Mouse (Mus musculus) CD4-positive, CD25-positive, alpha-beta regulatory T cell, adult 4 months (primary cell): ENCODE measurements around the gene 9130213A22Rik. TPM values are rescaled to one million over a fixed set of nuclear protein-coding genes. Genes with fewer than 3 reads are reported as not detected.

Source experiments
- ATAC-seq: one replicate; pipeline ENCODE4 v1.8.0; 2017
- polyA plus RNA-seq, 2 experiments: library from polyadenylated mRNA; unstranded; fragments of 100-300 nt; shearing (Covaris generic); gene quantifications; one replicate each; pipeline ENCODE4 v1.2.1; 2017

9130213A22Rik gene
- polyA plus RNA-seq, 2 experiments from 2014 or later: not detected

DNA sequence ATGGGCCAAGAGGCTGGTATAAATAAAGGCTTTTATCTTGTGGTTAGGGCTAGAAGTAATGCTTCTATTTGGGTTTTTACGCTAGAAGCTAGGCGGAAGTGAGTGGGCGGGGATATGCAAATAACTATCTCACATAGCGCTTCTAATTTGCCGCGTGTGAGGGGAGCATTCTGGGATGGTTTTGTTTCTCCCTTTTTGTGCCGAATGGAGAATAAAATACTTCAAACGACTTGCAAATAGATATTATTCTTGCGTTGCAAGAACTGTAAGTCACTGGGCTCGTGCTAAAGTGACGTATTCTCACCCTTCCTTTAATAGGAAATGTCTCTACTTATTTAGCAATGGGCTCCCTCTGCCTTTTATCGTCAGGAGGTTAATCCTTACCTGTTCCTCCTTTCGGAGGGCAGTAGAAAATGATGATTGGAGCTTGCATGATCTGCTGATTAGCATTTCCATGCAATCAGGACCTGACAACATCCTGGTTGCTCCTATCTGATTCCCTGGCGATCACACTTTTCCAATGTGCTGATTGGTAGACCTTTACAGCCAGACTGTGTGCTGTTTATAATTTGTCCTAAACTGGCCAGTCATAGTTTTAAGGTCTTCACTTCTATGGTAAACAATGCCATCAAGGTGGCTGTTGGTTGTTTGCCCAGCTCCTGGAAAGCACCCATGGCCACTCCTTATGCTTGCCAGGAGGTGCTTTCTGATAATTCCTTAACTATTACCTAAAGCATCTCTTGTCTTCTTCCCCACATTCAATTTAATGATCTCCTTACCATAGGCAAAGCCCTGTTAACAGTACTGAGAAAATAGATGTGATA, 49.1 kb downstream of the 9130213A22Rik start:
- ATAC-seq: peak; percentile 75

DNA sequence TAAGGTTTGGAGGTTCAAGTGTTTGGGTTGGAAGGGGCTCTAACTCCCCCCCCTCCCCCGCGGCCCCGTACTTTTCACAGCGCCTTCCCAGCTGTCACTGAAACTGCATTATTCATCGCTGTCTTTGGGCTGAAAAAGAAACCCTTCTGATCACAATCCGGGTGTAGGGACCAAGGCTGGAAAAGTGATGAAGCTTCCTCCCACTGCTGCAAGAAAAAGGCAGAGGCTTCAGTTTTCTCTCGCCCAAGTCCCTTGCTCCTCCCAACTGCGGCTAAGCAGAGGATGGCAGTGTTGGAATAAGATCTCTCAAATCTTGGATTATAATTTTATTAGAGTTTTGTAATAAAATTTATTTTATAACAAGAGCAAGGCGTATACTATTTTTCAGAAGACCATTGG, 49.7 kb downstream of the 9130213A22Rik start:
- no peak for ATAC-seq

DNA sequence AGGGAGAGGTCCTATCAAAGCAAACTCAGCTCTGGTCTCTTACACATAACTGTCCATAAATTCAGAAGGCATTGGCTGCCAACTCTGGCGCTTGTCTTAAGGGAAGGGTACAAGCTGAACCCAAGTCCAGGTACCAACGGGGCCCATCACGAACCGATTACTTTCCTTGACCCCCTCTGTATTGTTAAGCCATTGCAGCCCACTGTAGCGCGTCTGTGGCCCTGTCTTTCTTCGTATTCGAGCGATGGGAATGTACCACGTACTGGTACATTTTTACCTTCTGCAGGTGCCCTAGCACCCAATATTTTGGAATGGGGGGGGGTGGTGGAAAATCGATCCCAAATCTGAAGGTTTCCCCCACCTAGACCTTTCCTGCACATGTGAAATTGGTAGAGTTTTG, 50.2 kb downstream of the 9130213A22Rik start:
- no peak for ATAC-seq

DNA sequence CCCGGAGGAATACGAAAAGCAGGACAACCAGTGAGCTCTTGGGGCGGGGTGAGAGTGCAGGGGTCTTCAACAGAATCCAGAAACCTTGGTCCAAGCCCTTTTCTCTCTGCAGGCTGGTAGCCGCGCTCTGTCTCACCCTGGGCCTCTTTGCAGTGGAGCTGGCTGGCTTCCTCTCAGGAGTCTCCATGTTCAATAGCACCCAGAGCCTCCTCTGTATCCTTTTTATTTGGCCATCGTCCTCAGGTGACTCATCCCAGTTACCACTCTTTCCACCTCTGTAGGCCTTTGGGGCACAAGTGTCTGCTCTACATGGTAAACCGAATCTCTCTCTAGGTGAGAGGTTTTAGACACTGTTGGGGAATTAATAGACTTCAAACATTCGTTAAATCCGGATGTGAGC, 51.1 kb downstream of the 9130213A22Rik start:
- no peak for ATAC-seq

DNA sequence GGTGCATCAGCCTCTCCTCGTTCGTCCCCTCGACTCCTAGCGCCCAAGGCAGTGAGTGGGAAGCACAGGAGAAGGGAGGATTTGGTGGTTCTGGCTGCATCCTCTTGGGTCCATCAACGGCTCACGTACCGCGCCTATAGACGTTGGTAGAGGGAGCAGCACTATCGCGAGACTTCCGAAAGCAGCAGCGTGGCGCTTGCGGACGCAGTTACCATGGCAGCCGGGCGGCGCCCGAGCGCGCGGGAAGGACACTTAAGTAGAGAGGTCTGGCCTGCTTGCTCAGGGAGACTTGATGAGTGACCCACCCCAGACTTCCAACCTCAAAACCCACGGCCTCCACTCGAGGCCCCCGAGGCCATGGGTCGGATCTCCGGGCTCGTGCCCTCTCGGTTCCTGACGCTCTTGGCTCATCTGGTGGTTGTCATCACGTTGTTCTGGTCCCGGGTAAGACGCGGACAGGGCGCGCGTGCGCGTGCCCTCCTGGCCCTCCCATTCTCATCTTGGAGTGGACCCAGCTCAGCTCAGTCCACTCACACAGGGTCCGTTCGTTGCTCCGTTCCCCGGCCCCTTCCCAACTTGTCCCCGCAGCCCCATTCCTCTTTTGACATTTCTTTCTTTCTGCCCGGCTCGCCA, 51.7 kb downstream of the 9130213A22Rik start, which contains the start of gene Tmem107:
Tmem107 (plus strand) TSS at position 217 of the 633 bp plus-strand sequence.
- ATAC-seq: peak; percentile 81

DNA sequence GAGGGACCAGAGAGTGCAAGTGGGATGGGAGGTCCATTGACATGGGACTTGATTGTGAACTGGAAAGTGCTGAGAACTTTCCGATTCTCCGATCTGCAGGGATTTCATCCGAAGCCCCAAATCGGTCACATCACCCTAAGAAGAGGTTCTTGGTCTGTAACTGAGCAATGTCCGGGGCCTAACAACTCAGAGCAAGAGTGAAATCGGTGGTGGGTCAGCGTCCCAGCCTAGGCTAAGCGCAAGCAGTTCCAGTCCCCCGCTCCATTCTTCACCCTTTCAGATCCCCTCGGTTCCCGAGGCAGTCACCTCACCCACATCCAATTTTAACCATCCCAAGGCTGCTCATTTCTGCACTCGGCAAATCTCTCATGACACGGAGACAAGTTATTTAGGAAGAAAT, 52.3 kb downstream of the 9130213A22Rik start:
- no peak for ATAC-seq

Other genes starting within 250 kb of the 9130213A22Rik start
- gene Rnf222, start 234.0 kb downstream of the 9130213A22Rik start, polyA plus RNA-seq: not detected
- 1,000 to 10,000 TPM; 1,826 to 2,291 TPM for gene Rpl26, start 221.0 kb downstream of the 9130213A22Rik start, polyA plus RNA-seq
- gene Odf4, start 195.5 kb downstream of the 9130213A22Rik start, polyA plus RNA-seq: not detected
- under 1 TPM; 0.16 to 0.19 TPM for gene Arhgef15, start 165.1 kb downstream of the 9130213A22Rik start, polyA plus RNA-seq
- gene Slc25a35, start 154.5 kb downstream of the 9130213A22Rik start, polyA plus RNA-seq: 10 to 100 TPM in 1 of 2 experiments, 1 to 10 TPM in 1; 5.0 to 10.7 TPM
- gene Rangrf, start 147.4 kb downstream of the 9130213A22Rik start, polyA plus RNA-seq: 10 to 100 TPM; 36.9 to 71.7 TPM
- gene Pfas, start 114.1 kb downstream of the 9130213A22Rik start, polyA plus RNA-seq: 10 to 100 TPM; 20.2 to 33.9 TPM
- gene Ctc1, start 106.7 kb downstream of the 9130213A22Rik start, polyA plus RNA-seq: 10 to 100 TPM; 12.5 to 13.5 TPM
- 10 to 100 TPM in 1 of 2 experiments, 1 to 10 TPM in 1; 9.0 to 17.8 TPM for gene Aurkb, start 76.9 kb downstream of the 9130213A22Rik start, polyA plus RNA-seq
- 1 to 10 TPM; 1.0 to 1.4 TPM for gene Borcs6, start 62.9 kb downstream of the 9130213A22Rik start, polyA plus RNA-seq
- 1 to 10 TPM; 2.4 to 4.2 TPM for gene Tmem107, start 51.8 kb downstream of the 9130213A22Rik start, polyA plus RNA-seq
- 10 to 100 TPM; 26.0 to 35.9 TPM for gene Vamp2, start 34.1 kb downstream of the 9130213A22Rik start, polyA plus RNA-seq
- 1 to 10 TPM; 4.5 to 6.6 TPM for gene Per1, start 27.4 kb downstream of the 9130213A22Rik start, polyA plus RNA-seq
- not detected for gene Hes7, start 2.2 kb downstream of the 9130213A22Rik start, polyA plus RNA-seq
- under 1 TPM in 1 of 2 experiments, not detected in 1; 0.35 TPM for gene Aloxe3, start 3.3 kb upstream of the 9130213A22Rik start, polyA plus RNA-seq
- gene Alox12b, start 34.4 kb upstream of the 9130213A22Rik start, polyA plus RNA-seq: not detected
- 10 to 100 TPM; 10.6 to 15.5 TPM for gene Alox8, start 75.3 kb upstream of the 9130213A22Rik start, polyA plus RNA-seq
- under 1 TPM in 1 of 2 experiments, not detected in 1; 0.53 TPM for gene Gucy2e, start 114.4 kb upstream of the 9130213A22Rik start, polyA plus RNA-seq
- 1 to 10 TPM; 8.2 to 8.5 TPM for gene Cntrob, start 201.2 kb upstream of the 9130213A22Rik start, polyA plus RNA-seq
- gene Trappc1, start 201.4 kb upstream of the 9130213A22Rik start, polyA plus RNA-seq: 10 to 100 TPM; 92.9 to 99.3 TPM
- 1 to 10 TPM in 1 of 2 experiments, under 1 TPM in 1; 0.62 to 1.2 TPM for gene Kcnab3, start 203.7 kb upstream of the 9130213A22Rik start, polyA plus RNA-seq
- 1 to 10 TPM; 3.3 to 4.0 TPM for gene Rnf227, start 217.9 kb upstream of the 9130213A22Rik start, polyA plus RNA-seq
- gene Chd3, start 246.8 kb upstream of the 9130213A22Rik start, polyA plus RNA-seq: 10 to 100 TPM; 71.8 to 80.8 TPM